Mouse (Mus musculus): ENCODE data around the gene Wnt3.

Gene Wnt3

DNA sequence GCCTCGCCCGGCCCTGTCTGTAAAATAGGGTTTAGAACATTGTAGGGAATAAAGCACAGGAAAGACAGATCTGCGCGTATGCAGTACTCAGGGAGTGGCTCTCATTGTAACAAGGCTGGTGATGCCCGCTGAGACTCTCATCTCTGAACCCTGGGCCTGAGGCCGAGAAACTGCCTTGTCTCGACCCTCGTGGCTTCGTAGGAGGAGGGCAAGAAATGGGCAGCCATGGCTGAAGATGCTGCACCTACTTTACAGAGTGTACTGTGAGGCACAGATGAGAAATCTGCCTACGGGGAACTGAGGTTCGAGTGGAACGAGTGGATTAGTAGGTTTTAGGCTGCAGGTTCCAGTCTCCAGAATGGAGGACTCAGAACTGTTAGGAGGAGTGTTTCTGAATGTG, 36.7 kb downstream of the Wnt3 start:
- TF ChIP-seq GATA4 (IDR thresholded peaks at IDR 0.05; ENCODE audit: insufficient replicate concordance, low read length), result no peak

DNA sequence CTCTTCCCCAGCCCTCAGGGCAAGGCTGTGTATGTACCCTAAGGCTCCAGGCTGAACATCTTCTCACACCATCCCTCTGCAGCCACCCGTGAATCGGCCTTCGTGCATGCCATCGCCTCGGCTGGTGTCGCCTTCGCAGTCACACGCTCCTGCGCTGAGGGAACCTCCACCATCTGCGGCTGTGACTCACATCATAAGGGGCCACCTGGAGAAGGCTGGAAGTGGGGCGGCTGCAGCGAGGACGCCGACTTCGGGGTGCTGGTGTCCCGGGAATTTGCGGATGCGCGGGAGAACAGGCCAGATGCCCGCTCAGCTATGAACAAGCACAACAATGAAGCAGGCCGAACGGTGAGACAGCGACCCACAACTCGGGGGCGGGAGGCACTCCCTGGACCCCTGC, 37.3 kb downstream of the Wnt3 start:
- no peak for TF ChIP-seq GATA4 (IDR thresholded peaks at IDR 0.05; ENCODE audit: insufficient replicate concordance, low read length)

DNA sequence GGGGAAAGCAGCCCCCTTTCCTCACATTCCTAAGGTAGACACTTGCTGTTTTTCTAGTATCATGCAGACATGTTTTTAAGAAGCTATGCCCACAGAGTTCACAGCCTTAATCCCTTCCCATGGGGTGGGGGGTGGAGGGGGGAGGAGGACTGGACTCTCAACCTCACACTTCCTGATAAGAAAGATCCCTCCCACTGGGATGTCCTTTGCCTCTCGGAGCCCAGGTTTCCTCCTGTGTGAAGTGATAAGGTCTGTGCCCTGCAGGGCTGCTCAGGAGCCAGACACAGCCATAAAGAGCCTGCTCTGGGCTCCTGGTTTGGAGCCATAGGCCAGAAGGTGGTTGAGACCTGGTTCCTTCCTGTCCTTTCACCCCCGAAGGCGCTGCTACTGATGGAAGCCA, 40.9 kb downstream of the Wnt3 start:
- TF ChIP-seq GATA4 (IDR thresholded peaks at IDR 0.05; ENCODE audit: insufficient replicate concordance, low read length), result no peak

DNA sequence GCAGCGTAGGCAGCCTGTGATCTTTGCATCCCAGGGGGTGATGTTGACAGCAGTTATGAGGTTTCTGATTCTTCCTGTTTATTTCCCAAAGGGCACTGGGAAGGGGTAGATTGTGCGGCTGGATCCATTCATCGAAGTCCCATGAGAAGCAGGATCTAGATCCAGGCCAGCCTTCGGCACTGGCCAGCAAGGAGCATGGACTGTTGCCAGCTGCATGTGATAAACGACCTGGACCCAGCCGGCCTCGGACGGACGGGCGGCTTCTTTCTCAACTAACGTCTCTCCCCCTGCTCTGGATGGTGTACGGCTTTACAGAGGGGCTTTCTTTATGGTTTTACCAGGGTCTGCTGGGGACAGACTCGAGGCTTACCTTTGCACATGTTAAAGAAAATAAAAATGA, 42.0 kb downstream of the Wnt3 start:
- TF ChIP-seq GATA4 (IDR thresholded peaks at IDR 0.05; ENCODE audit: insufficient replicate concordance, low read length), result no peak

DNA sequence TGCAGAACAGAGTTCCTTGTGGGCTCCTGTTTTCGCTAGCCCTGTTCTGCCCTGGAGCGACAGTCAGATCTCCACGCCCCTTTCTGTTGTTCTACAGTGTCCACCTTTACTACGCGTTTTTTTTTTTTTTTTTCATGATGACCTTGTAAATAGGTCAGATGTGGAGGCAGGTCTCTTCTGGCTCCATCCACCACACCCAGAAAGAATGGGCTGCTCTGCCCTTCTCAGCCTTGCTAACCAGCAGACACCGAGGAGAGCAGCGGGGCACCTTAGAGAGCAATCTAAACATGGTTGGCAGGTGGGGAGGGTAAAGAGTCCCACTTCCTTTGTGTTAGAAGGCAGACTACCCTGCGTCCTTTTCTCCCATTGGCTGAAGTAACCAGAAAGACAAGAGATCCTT, 42.8 kb downstream of the Wnt3 start:
- no peak for TF ChIP-seq GATA4 (IDR thresholded peaks at IDR 0.05; ENCODE audit: insufficient replicate concordance, low read length)

DNA sequence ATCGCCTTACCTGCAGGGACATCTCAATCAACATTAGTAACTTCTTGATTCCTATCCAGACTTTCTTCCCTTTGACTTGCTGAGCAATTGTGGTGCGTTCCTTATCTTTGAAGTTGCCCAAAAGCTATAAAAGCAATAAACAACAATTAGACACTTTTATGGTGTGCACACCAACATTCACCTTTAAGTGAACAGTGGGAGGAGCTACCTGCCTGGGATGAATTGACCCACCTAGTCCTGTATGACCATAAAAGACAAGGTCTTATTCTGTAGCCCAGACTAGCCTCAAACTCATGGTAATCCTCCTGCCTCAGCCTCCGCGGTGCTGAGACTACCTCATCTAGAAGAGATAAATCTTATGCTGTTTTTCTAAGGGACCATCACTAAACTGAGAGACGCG, 53.3 kb downstream of the Wnt3 start:
- no peak for TF ChIP-seq GATA4 (IDR thresholded peaks at IDR 0.05; ENCODE audit: insufficient replicate concordance, low read length)

DNA sequence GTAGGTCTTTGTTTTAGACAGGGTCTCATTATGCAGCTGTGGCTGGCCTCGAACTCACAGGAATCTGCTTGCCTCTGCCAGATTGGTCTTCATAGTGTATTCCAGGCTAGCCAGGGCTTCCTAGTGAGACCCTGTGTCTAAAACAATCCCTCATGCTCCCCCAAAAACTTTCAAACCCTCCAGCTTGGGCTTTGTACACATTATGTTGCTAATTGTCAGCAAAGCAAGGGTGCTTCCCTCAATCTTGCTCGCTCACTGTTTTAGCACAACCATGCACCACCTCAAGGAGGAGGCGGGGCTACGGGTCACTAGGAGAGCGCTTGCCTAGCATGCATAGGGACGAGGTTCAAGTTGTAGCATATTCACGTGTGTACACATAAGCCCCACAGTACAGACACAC, 54.9 kb downstream of the Wnt3 start:
- no peak for TF ChIP-seq GATA4 (IDR thresholded peaks at IDR 0.05; ENCODE audit: insufficient replicate concordance, low read length)

DNA sequence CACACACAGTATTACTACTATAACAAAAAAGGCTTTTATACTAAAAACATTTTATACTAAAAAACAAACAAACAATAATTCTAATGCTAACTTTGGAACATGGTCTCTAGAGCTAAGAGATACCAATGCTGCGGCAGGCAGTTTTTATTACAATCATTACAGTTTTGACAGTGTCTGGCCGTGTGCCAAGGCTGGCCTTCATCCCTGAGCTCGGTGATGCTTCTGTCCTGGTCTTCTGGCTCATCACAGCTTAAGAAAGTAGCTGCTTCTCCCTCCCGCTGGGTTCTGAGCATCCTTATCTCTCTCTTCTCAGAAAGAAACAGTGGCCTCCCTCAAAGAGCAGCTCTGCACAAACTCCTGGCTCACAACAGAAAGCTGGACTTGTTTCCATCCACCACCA, 56.0 kb downstream of the Wnt3 start:
- no peak for TF ChIP-seq GATA4 (IDR thresholded peaks at IDR 0.05; ENCODE audit: insufficient replicate concordance, low read length)

DNA sequence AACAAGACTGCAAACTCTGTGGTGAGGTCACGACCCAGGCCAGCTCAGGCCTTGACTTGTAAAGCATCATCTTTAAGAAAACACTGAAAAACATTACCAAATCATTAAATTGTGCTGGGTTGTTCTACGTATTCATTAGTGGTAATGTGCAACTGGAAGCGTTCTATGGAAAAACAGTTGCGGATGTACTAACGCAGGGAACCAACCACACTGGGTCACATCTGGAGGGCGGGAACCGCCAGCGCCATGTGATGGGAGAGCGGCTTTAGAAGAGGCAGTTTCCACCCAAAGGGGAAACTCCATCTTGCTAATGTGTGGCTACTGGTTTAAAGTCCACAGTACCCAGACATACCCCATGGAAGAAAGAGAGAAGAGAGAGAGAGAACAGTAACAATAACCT, 56.5 kb downstream of the Wnt3 start:
- no peak for TF ChIP-seq GATA4 (IDR thresholded peaks at IDR 0.05; ENCODE audit: insufficient replicate concordance, low read length)

DNA sequence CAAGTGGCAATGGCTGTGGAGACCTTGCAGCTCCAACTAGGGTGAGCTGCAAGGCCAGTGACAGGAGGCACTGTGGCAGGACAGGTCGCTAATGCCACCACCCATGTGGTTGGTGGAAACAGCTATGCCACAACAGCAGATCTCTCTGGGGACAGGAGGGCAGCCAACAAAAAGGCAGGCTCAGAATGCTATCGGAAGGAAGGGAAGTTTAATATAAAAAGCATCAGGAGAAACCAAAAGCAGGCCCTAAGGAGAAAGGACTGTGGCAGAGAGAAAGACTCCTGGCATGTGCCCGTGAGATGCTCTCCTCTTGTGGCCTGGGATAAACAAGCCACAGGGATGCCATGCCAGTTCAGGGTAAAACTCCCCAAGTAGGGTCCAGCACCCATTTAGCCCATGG, 57.8 kb downstream of the Wnt3 start:
- no peak for TF ChIP-seq GATA4 (IDR thresholded peaks at IDR 0.05; ENCODE audit: insufficient replicate concordance, low read length)

DNA sequence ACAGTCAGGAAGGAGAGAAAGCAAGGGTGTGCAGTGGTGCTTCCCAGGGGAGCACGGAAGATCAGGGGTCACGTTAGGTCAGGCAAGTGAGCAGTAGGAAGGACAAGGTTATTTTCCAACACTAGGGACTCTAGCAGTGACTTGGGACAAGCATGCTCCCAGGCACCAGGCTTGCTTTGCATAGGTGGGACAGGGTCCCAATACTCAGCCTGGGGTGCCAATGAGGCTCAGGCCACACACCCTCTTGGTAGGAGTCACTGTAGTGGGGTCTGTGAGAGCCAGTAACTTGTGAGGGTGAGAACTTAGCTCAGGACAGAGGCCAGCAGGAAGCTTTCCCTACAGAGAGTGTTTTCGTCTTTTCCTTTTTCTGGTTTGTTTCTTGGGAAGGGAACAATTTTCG, 58.4 kb downstream of the Wnt3 start:
- no peak for TF ChIP-seq GATA4 (IDR thresholded peaks at IDR 0.05; ENCODE audit: insufficient replicate concordance, low read length)

DNA sequence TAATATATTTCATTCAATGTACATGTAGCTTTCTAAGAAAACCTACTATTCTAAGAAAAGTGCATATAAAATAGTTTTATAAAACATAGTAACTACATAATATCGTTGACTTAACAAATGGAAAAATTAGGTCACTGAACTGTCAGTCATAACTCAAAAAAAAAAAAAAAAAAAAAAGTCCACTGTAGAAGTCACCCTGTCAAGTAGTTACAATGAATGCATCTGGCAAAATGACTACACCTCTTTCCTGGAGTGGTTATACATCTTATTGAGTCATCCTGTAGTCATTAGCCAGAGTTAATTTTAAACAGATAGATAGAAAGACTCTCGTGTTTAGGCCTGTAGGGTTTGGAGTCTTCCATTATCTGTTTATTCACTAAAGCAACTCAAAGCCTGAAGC, 65.0 kb downstream of the Wnt3 start:
- TF ChIP-seq GATA4 (IDR thresholded peaks at IDR 0.05; ENCODE audit: insufficient replicate concordance, low read length), result no peak

DNA sequence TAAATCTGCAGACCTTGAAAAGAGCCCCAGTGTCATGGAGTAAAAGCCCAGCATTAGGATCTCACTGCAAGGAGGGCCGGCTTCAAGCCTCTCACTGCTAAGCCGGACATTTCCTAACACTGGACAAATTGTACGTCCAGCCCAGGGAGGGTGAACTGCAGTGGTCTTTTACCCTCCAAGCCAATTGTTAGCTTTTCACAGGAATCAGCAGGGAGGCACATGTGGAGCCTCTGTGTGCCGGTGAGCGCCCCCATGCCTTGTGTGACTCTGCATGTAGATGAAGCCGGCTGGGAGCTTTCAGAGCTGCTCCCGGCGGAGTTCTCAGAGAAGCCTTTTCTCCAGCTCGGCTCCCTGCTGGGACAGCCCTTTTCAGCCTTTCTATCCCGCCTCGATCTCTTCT, 66.9 kb downstream of the Wnt3 start:
- no peak for TF ChIP-seq GATA4 (IDR thresholded peaks at IDR 0.05; ENCODE audit: insufficient replicate concordance, low read length)

DNA sequence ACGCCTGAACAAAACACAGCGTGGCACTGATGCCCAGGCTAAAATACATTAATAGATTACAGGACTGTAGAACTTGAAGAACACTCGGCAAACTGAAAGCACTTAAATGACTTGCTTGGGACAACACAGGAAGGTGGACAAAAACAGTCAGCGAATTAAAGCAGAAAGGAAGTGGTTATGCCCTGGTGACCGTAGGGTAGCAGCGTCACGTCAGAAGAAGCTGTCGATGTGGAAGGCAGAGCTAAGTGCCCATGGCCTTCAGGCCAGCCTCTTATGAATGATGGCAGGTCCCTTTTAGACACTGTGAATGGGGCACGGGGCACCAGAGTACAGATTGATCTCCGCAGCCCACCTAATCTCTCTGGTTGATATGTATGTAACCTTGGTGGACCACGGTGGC, 74.3 kb downstream of the Wnt3 start:
- TF ChIP-seq GATA4 (IDR thresholded peaks at IDR 0.05; ENCODE audit: insufficient replicate concordance, low read length), result no peak

DNA sequence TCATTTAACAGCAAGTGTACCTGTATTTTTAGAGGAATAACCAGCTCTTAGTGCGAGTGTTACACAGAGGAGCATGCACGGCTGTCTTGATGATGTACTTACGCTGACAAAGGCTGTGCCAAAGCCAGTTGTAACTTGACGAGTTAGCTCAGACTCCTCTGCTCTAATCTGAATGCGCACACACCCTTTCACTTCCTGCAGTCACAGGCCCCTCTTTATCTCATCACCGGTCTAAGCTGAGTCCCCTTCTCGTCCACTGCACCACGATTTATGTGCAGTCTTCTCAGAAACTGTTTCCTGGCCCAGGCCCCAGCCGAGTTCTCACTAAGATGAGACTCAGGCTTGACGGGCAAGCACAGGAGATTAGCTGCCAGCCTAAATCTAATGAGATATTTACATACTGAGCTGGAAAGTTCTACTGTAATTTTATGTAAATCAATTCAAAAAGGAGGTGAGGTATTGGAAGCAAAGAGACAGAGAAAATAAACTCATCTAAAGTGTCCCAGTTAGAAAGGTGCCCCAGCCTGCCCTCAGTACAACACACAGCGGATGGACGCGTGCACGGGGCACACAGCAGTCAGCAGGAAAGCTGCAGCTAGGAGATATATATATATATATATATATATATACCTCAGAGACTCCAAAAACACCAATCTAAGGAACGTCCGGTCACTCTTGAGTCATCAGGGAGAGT, 78.8 kb downstream of the Wnt3 start:
- TF ChIP-seq GATA4 (IDR thresholded peaks at IDR 0.05; ENCODE audit: insufficient replicate concordance, low read length), result peak; percentile 38; the same call in 1 of the 2 replicates

DNA sequence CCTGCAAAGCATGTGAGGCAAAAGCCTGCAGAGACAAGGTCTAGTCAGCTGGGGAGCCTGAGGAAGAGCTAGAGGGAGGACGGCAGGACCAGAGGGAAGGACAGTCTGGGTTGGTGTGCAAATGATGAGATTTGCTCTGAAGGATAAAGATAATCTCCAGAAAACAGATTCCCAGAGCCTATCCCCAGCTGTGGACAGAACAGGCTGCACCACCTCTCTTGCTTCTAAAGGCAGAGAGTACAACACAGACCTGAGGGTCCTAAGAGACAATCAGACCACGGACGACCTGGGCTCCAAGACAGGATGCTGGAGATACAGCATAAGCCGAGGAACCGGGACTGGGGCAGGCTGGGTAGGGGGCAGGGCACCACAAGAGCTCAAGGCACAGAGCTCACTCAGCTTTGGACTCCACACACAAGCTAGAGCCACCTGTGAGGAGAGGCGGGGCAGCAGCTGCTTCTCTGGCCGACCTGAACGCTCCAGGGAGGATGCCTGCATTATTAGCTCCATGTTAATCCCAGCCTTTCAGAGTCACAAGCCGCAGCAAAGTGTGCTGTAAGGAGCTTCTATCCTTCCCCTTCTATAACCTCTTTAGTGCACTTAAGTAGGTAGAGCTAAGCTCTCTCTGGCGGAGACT, 79.5 kb downstream of the Wnt3 start:
- TF ChIP-seq GATA4 (IDR thresholded peaks at IDR 0.05; ENCODE audit: insufficient replicate concordance, low read length), result no peak

DNA sequence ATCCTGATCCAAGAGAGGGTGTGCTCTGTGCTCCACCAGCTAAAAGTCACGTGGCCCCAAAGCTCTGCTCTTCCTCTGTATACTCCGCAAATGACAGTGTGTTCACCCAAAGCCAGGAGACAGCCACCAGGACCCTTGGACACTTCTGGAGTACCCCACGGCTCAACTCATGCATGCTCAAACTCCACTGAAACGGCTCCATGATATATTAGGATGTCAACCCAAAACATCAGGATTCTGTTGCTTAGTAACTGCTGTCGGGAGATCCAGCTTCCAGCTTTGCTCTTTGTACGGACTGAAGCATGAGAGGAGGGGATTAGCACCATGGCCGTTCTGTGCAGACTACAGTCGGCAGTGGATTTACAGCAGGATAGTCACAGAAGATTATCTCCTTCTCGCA, 80.3 kb downstream of the Wnt3 start:
- no peak for TF ChIP-seq GATA4 (IDR thresholded peaks at IDR 0.05; ENCODE audit: insufficient replicate concordance, low read length)

Data from liver, adult (tissue).